In genomic region chr3:28654740-28655139, GRCm38 (mm10) we compare ENCODE assay signal across 19 mouse cellular contexts. TPM values are rescaled to one million over a fixed set of nuclear protein-coding genes. Genes with fewer than 3 reads are reported as not detected.
DNase-seq lines count a peak whose midpoint lies in the region; ATAC-seq lines count a peak whose summit lies in the region.
"Had no signal": no experiment of that assay in that cellular context is flagged by ENCODE, and none has a peak within 500 bp of the region (broad histone marks: within the 10 kb centered on the region; RNA-seq: fewer than 3 reads in every experiment).

No protein-coding gene starts in this region.

- no peak for DNase-seq in frontal cortex, postnatal 25 days (ENCODE audit: low spot score in 2 of 2)
- peak; percentile 21 to 44 for DNase-seq in left cerebral cortex, postnatal 14 days (ENCODE audit: low spot score in 2 of 2)
- DNase-seq in left cerebral cortex, postnatal 4 days = no peak
- DNase-seq in right cerebral cortex, postnatal 36 days (ENCODE audit: low spot score in 2 of 2) = peak; percentile 34 to 74
- no peak for DNase-seq in right cerebral cortex, postnatal 10 days (ENCODE audit: low spot score in 2 of 2)
- DNase-seq in telencephalon, adult 2 months (ENCODE audit: low read depth, low spot score) = peak; percentile 17
- DNase-seq: adrenal gland, adult 8-10 months; adrenal gland, postnatal 36 days; B cell, adult 2 months; cerebellum, adult 11-12 months; cerebellum, adult 9-10 months; cerebellum, postnatal 25 days; gastrocnemius, postnatal 36 days; heart, adult 11 months; heart, postnatal 36 days had no signal

- peak; percentile 88 for ATAC-seq in frontal cortex, adult (ENCODE audit: low TSS enrichment)
- ATAC-seq: CD4-positive, CD25-positive, alpha-beta regulatory T cell, adult 4 months; forebrain, embryonic 15.5 days had no signal

- intact Hi-C loops in left cerebral cortex, postnatal 14 days (cut with DNase I) = no loop called here
- intact Hi-C loops in left cerebral cortex, postnatal 4 days (cut with DNase I) = no loop called here

RNA-seq across cellular contexts. Expression of gene Slc2a2, which starts 43.0 kb away (rescaled TPM):
- not detected for total RNA-seq in left cerebral cortex, postnatal 14 days (2021)
- total RNA-seq in left cerebral cortex, postnatal 4 days (2021) = not detected
- total RNA-seq: adrenal gland, postnatal 36 days; gastrocnemius, adult 8-10 months; gastrocnemius, postnatal 36 days; heart, postnatal 36 days had no signal

Comparison
In these comparisons a context has a peak if more than half of its experiments do, and no peak if none do; other contexts are left out.
1. DNase-seq: peak in left cerebral cortex, postnatal 14 days (2 of 2), right cerebral cortex, postnatal 36 days (2 of 2) and telencephalon, adult 2 months (single experiment); none in frontal cortex, postnatal 25 days (0 of 2), left cerebral cortex, postnatal 4 days (single experiment) and right cerebral cortex, postnatal 10 days (0 of 2).